Comparison of ENCODE assay signal across 15 mouse cellular contexts in genomic region chr14:20298131-20298530, GRCm38 (mm10). TPM values are rescaled to one million over a fixed set of nuclear protein-coding genes. Genes with fewer than 3 reads are reported as not detected.
A peak's percentile ranks its signal among the peaks of the same experiment; 100 is the strongest.
DNase-seq lines count a peak whose midpoint lies in the region; ATAC-seq and TF ChIP-seq lines count a peak whose summit lies in the region.
"Had no signal": no experiment of that assay in that cellular context is flagged by ENCODE, and none has a peak within 500 bp of the region (broad histone marks: within the 10 kb centered on the region; RNA-seq: fewer than 3 reads in every experiment).

No protein-coding gene starts in this region.

- no peaks in the 10 kb centered on the region for H3K36me3 ChIP-seq in forebrain, embryonic 11.5 days (ENCODE audit: control insufficient read depth, insufficient read depth, low read length)
- no peaks in the 10 kb centered on the region for H3K36me3 ChIP-seq in forebrain, embryonic 16.5 days (ENCODE audit: control insufficient read depth, insufficient read depth)
- no peaks in the 10 kb centered on the region for H3K36me3 ChIP-seq in lung, postnatal 0 days (ENCODE audit: insufficient read depth, low read length)

- no peak for ATAC-seq in forebrain, embryonic 11.5 days (replicated peaks; ENCODE audit: low FRiP score)
- ATAC-seq in forebrain, embryonic 16.5 days: no peak
- ATAC-seq in lung, postnatal 0 days: peak; percentile 21; the same call in 1 of the 2 replicates
- ATAC-seq: intestine, embryonic 16.5 days had no signal

- no peak overlapping the region for H3K4me3 ChIP-seq in forebrain, embryonic 11.5 days (ENCODE audit: low read depth, low read length)
- H3K4me3 ChIP-seq in forebrain, embryonic 16.5 days (replicated peaks; ENCODE audit: low read length): no peak overlapping the region
- H3K4me3 ChIP-seq in lung, postnatal 0 days (ENCODE audit: low read depth, low read length): no peak overlapping the region

- 85% methylated on average over 3 of the region's 3 CpGs for WGBS in forebrain, embryonic 11.5 days
- 80% methylated on average over 3 of the region's 3 CpGs for WGBS in forebrain, embryonic 16.5 days
- 47% methylated on average over 3 of the region's 3 CpGs for WGBS in lung, postnatal 0 days

- no peaks in the 10 kb centered on the region for H3K4me1 ChIP-seq in forebrain, embryonic 11.5 days (replicated peaks; ENCODE audit: control insufficient read depth, insufficient read depth, low read length)
- H3K4me1 ChIP-seq in forebrain, embryonic 16.5 days (replicated peaks; ENCODE audit: control insufficient read depth, insufficient read depth, low read length): peaks cover 5% of the 10 kb centered on the region
- H3K4me1 ChIP-seq in lung, postnatal 0 days (ENCODE audit: insufficient read depth, low read depth, low read length): no peaks in the 10 kb centered on the region; the same call in 1 of the 2 replicates

- H3K27me3 ChIP-seq in forebrain, embryonic 11.5 days (ENCODE audit: control insufficient read depth, insufficient read depth, low read length): no peaks in the 10 kb centered on the region
- no peaks in the 10 kb centered on the region for H3K27me3 ChIP-seq in forebrain, embryonic 16.5 days (replicated peaks; ENCODE audit: control insufficient read depth, insufficient read depth, low read length)
- no peaks in the 10 kb centered on the region for H3K27me3 ChIP-seq in lung, postnatal 0 days (replicated peaks; ENCODE audit: insufficient read depth, low read length)

- peak; percentile 4 for DNase-seq in forebrain, embryonic 11.5 days (ENCODE audit: low spot score)
- DNase-seq in lung, postnatal 0 days (ENCODE audit: low spot score): peak; percentile 82
- no peak for DNase-seq in lung, postnatal 4 days
- DNase-seq in c-Kit-positive CD71-negative TER-119-negative erythroid progenitor cells, embryonic 14.5 days (ENCODE audit: low read depth): peak; percentile 23
- DNase-seq in skeletal muscle tissue, adult 2 months (ENCODE audit: low read depth, low spot score): peak; percentile 54
- no peak for DNase-seq in layer of hippocampus, adult 9-10 months (ENCODE audit: low spot score)
- no peak for DNase-seq in cerebellum, adult 11-12 months
- DNase-seq: kidney, postnatal 25 days; right cerebral cortex, adult 18-20 months; thymus, adult 2 months had no signal

- no peak overlapping the region for H3K4me2 ChIP-seq in forebrain, embryonic 11.5 days (ENCODE audit: low read depth, low read length, severe bottlenecking)
- no peak overlapping the region for H3K4me2 ChIP-seq in forebrain, embryonic 16.5 days (ENCODE audit: low read length)
- no peak overlapping the region for H3K4me2 ChIP-seq in lung, postnatal 0 days (replicated peaks; ENCODE audit: low read depth, low read length)
- H3K4me2 ChIP-seq: midbrain, embryonic 11.5 days had no signal

- H3K9me3 ChIP-seq in forebrain, embryonic 11.5 days (ENCODE audit: control insufficient read depth, low read length): no peaks in the 10 kb centered on the region
- no peaks in the 10 kb centered on the region for H3K9me3 ChIP-seq in forebrain, embryonic 16.5 days (ENCODE audit: control insufficient read depth, low read length)
- no peaks in the 10 kb centered on the region for H3K9me3 ChIP-seq in lung, postnatal 0 days (ENCODE audit: low read length)

- no peak overlapping the region for H3K27ac ChIP-seq in forebrain, embryonic 11.5 days (ENCODE audit: low read depth, low read length)
- no peak overlapping the region for H3K27ac ChIP-seq in forebrain, embryonic 16.5 days (ENCODE audit: low read length)
- no peak overlapping the region for H3K27ac ChIP-seq in lung, postnatal 0 days (ENCODE audit: low read length)
- H3K27ac ChIP-seq: liver, embryonic 14.5 days had no signal

- no peak overlapping the region for H3K9ac ChIP-seq in forebrain, embryonic 11.5 days (ENCODE audit: low read length)
- no peak overlapping the region for H3K9ac ChIP-seq in forebrain, embryonic 16.5 days (replicated peaks; ENCODE audit: low read depth, low read length)
- H3K9ac ChIP-seq in lung, postnatal 0 days (replicated peaks; ENCODE audit: low read depth): no peak overlapping the region
- H3K9ac ChIP-seq: liver, embryonic 14.5 days had no signal

- TF ChIP-seq CTCF in lung, postnatal 0 days (IDR thresholded peaks at IDR 0.05): no peak

- TF ChIP-seq EP300 in lung, postnatal 0 days (IDR thresholded peaks at IDR 0.05): peak; percentile 64

RNA-seq across cellular contexts. Expression of gene Nudt13, which starts 3.6 kb away (rescaled TPM):
- polyA plus RNA-seq in forebrain, embryonic 11.5 days (2014; fragmentation: Nextera tagmentation; extraction: Ambion mirVana): 8.5 and 12.6 TPM in 2 replicates
- 13.4 and 18.8 TPM in 2 replicates for polyA plus RNA-seq in forebrain, embryonic 16.5 days (2015; fragmentation: Nextera tagmentation; extraction: Ambion mirVana)
- 12.6 and 13.0 TPM in 2 replicates for polyA plus RNA-seq in lung, postnatal 0 days (2015; fragmentation: Nextera tagmentation; extraction: Ambion mirVana)

RNA-seq across cellular contexts. Expression of gene Kcnk16, which starts 29.1 kb away (rescaled TPM):
- polyA plus RNA-seq in forebrain, embryonic 11.5 days (2014; fragmentation: Nextera tagmentation; extraction: Ambion mirVana): not detected in 2 replicates
- polyA plus RNA-seq in forebrain, embryonic 16.5 days (2015; fragmentation: Nextera tagmentation; extraction: Ambion mirVana): not detected in 2 replicates
- 0.20 TPM in 1 of 2 replicates, not detected in the other for polyA plus RNA-seq in lung, postnatal 0 days (2015; fragmentation: Nextera tagmentation; extraction: Ambion mirVana)
- polyA plus RNA-seq: midbrain, embryonic 11.5 days; neural tube, embryonic 14.5 days had no signal

RNA-seq across cellular contexts. Expression of gene Ecd, which starts 49.8 kb away (rescaled TPM):
- 77.9 and 78.5 TPM in 2 replicates for polyA plus RNA-seq in forebrain, embryonic 11.5 days (2014; fragmentation: Nextera tagmentation; extraction: Ambion mirVana)
- 53.9 and 57.6 TPM in 2 replicates for polyA plus RNA-seq in forebrain, embryonic 16.5 days (2015; fragmentation: Nextera tagmentation; extraction: Ambion mirVana)
- 19.0 and 19.1 TPM in 2 replicates for polyA plus RNA-seq in lung, postnatal 0 days (2015; fragmentation: Nextera tagmentation; extraction: Ambion mirVana)

RNA-seq across cellular contexts. Expression of gene Fam149b, which starts 49.8 kb away (rescaled TPM):
- polyA plus RNA-seq in forebrain, embryonic 11.5 days (2014; fragmentation: Nextera tagmentation; extraction: Ambion mirVana): 59.5 and 60.8 TPM in 2 replicates
- polyA plus RNA-seq in forebrain, embryonic 16.5 days (2015; fragmentation: Nextera tagmentation; extraction: Ambion mirVana): 40.0 and 44.2 TPM in 2 replicates
- polyA plus RNA-seq in lung, postnatal 0 days (2015; fragmentation: Nextera tagmentation; extraction: Ambion mirVana): 14.7 and 16.9 TPM in 2 replicates

Comparison
In these comparisons a context has a peak if more than half of its experiments do, and no peak if none do; other contexts are left out.
1. DNase-seq: peak in forebrain, embryonic 11.5 days (single experiment), lung, postnatal 0 days (single experiment), c-Kit-positive CD71-negative TER-119-negative erythroid progenitor cells, embryonic 14.5 days (single experiment) and skeletal muscle tissue, adult 2 months (single experiment); none in lung, postnatal 4 days (0 of 2), layer of hippocampus, adult 9-10 months (single experiment) and cerebellum, adult 11-12 months (single experiment).